Mouse (Mus musculus): Measurements from ENCODE around the gene Shisa8. TPM values are rescaled to one million over a fixed set of nuclear protein-coding genes. Genes with fewer than 3 reads are reported as not detected.

The Shisa8 gene
- polyA plus RNA-seq, 1 experiment = 65.4 TPM

- DNase-seq = peak; percentile 91 to 95
- WGBS = under 1% methylated on average over 65 of the region's 65 CpGs
- TF ChIP-seq POLR2A (IDR thresholded peaks at IDR 0.05; ENCODE audit: borderline replicate concordance, insufficient read depth, low read length) = 0 out of 2 replicates have a peak, but pooled peaks have one; percentile 10
- no peak for TF ChIP-seq CTCF (IDR thresholded peaks at IDR 0.05; ENCODE audit: borderline replicate concordance, insufficient read depth, low read depth, low read length)
- Histone ChIP-seq H3K27ac (ENCODE audit: insufficient read depth, low read length) (no peak within 1 kb of the TSS), H3K27me3 (ENCODE audit: control insufficient read depth, insufficient read depth, low read length) (no peaks in the 10 kb centered on the region), H3K4me3 (replicated peaks; ENCODE audit: insufficient read depth, low read depth, low read length) (peak within 1 kb of the TSS; percentile 65), H3K4me1 (ENCODE audit: control insufficient read depth, insufficient read depth, low read length) (no peaks in the 10 kb centered on the region)
Observed at GRCm38 (mm10) chr15:82244115-82244804, 31.6 kb upstream of the Shisa8 start, which contains the start of gene Cenpm. Cenpm (minus strand) TSS chr15:82244748.

- Histone ChIP-seq H3K27me3 (ENCODE audit: control insufficient read depth, insufficient read depth, low read length) (no peaks in the 10 kb centered on the region), H3K4me1 (ENCODE audit: control insufficient read depth, insufficient read depth, low read length) (no peaks in the 10 kb centered on the region), H3K27ac (ENCODE audit: insufficient read depth, low read length) (no peak overlapping the region), H3K4me3 (replicated peaks; ENCODE audit: insufficient read depth, low read depth, low read length) (peak overlapping the region; percentile 65)
- TF ChIP-seq CTCF (IDR thresholded peaks at IDR 0.05; ENCODE audit: borderline replicate concordance, insufficient read depth, low read depth, low read length) (no peak), POLR2A (IDR thresholded peaks at IDR 0.05; ENCODE audit: borderline replicate concordance, insufficient read depth, low read length) (no peak)
- DNase-seq = no peak
- under 1% methylated on average over 12 of the region's 12 CpGs for WGBS
Observed at GRCm38 (mm10) chr15:82243742-82244114, 31.1 kb upstream of the Shisa8 start.

GRCm38 (mm10) chr15:82243311-82243710 is 30.7 kb upstream of the Shisa8 start:
- peak overlapping the region; percentile 65 for H3K4me3 ChIP-seq (replicated peaks; ENCODE audit: insufficient read depth, low read depth, low read length)
- DNase-seq = no peak
- no peaks in the 10 kb centered on the region for H3K27me3 ChIP-seq (ENCODE audit: control insufficient read depth, insufficient read depth, low read length)
- H3K27ac ChIP-seq (ENCODE audit: insufficient read depth, low read length) = no peak overlapping the region
- no peak for TF ChIP-seq CTCF (IDR thresholded peaks at IDR 0.05; ENCODE audit: borderline replicate concordance, insufficient read depth, low read depth, low read length)
- TF ChIP-seq POLR2A (IDR thresholded peaks at IDR 0.05; ENCODE audit: borderline replicate concordance, insufficient read depth, low read length) = no peak
- WGBS = 59% methylated on average over 3 of the region's 3 CpGs
- no peaks in the 10 kb centered on the region for H3K4me1 ChIP-seq (ENCODE audit: control insufficient read depth, insufficient read depth, low read length)

GRCm38 (mm10) chr15:82236565-82236964 is 23.9 kb upstream of the Shisa8 start:
- Histone ChIP-seq H3K4me3 (replicated peaks; ENCODE audit: insufficient read depth, low read depth, low read length) (no peak overlapping the region), H3K4me1 (ENCODE audit: control insufficient read depth, insufficient read depth, low read length) (peaks cover 17% of the 10 kb centered on the region), H3K27me3 (ENCODE audit: control insufficient read depth, insufficient read depth, low read length) (no peaks in the 10 kb centered on the region), H3K27ac (ENCODE audit: insufficient read depth, low read length) (no peak overlapping the region)
- 11% methylated on average over 5 of the region's 5 CpGs for WGBS
- TF ChIP-seq CTCF (IDR thresholded peaks at IDR 0.05; ENCODE audit: borderline replicate concordance, insufficient read depth, low read depth, low read length) = peak; percentile 97
- TF ChIP-seq POLR2A (IDR thresholded peaks at IDR 0.05; ENCODE audit: borderline replicate concordance, insufficient read depth, low read length) = no peak
- DNase-seq = peak; percentile 90 to 97

GRCm38 (mm10) chr15:82235661-82236060 is 23.0 kb upstream of the Shisa8 start:
- H3K4me3 ChIP-seq (replicated peaks; ENCODE audit: insufficient read depth, low read depth, low read length) = no peak overlapping the region
- no peaks in the 10 kb centered on the region for H3K27me3 ChIP-seq (ENCODE audit: control insufficient read depth, insufficient read depth, low read length)
- WGBS = 84% methylated on average over 10 of the region's 10 CpGs
- H3K27ac ChIP-seq (ENCODE audit: insufficient read depth, low read length) = no peak overlapping the region
- no peak for TF ChIP-seq CTCF (IDR thresholded peaks at IDR 0.05; ENCODE audit: borderline replicate concordance, insufficient read depth, low read depth, low read length)
- TF ChIP-seq POLR2A (IDR thresholded peaks at IDR 0.05; ENCODE audit: borderline replicate concordance, insufficient read depth, low read length) = no peak
- no peak for DNase-seq
- peaks cover 24% of the 10 kb centered on the region for H3K4me1 ChIP-seq (ENCODE audit: control insufficient read depth, insufficient read depth, low read length)

- Histone ChIP-seq H3K27me3 (ENCODE audit: control insufficient read depth, insufficient read depth, low read length) (no peaks in the 10 kb centered on the region), H3K4me1 (ENCODE audit: control insufficient read depth, insufficient read depth, low read length) (peaks cover 28% of the 10 kb centered on the region), H3K4me3 (replicated peaks; ENCODE audit: insufficient read depth, low read depth, low read length) (no peak overlapping the region), H3K27ac (ENCODE audit: insufficient read depth, low read length) (peak overlapping the region; percentile 63)
- TF ChIP-seq CTCF (IDR thresholded peaks at IDR 0.05; ENCODE audit: borderline replicate concordance, insufficient read depth, low read depth, low read length) = no peak
- TF ChIP-seq POLR2A (IDR thresholded peaks at IDR 0.05; ENCODE audit: borderline replicate concordance, insufficient read depth, low read length) = no peak
- DNase-seq = no peak
- 46% methylated on average over 4 of the region's 4 CpGs for WGBS
Observed at GRCm38 (mm10) chr15:82232651-82233050, 20.0 kb upstream of the Shisa8 start.

- no peak for TF ChIP-seq CTCF (IDR thresholded peaks at IDR 0.05; ENCODE audit: borderline replicate concordance, insufficient read depth, low read depth, low read length)
- no peak for TF ChIP-seq POLR2A (IDR thresholded peaks at IDR 0.05; ENCODE audit: borderline replicate concordance, insufficient read depth, low read length)
- Histone ChIP-seq H3K4me3 (replicated peaks; ENCODE audit: insufficient read depth, low read depth, low read length) (no peak overlapping the region), H3K27me3 (ENCODE audit: control insufficient read depth, insufficient read depth, low read length) (no peaks in the 10 kb centered on the region), H3K27ac (ENCODE audit: insufficient read depth, low read length) (peak overlapping the region; percentile 63), H3K4me1 (ENCODE audit: control insufficient read depth, insufficient read depth, low read length) (peaks cover 28% of the 10 kb centered on the region)
- DNase-seq = peak; percentile 91 to 95
- WGBS = 11% methylated on average over 11 of the region's 11 CpGs
Observed at GRCm38 (mm10) chr15:82231591-82232378, 19.2 kb upstream of the Shisa8 start.

Data from cerebellum, adult 2 months (tissue).